In genomic region chr1:93157566-93157965, GRCm38 (mm10) we compare ENCODE assay signal across 19 mouse cellular contexts. TPM values are rescaled to one million over a fixed set of nuclear protein-coding genes. Genes with fewer than 3 reads are reported as not detected.
DNase-seq lines count a peak whose midpoint lies in the region; ATAC-seq lines count a peak whose summit lies in the region.
"Had no signal": no experiment of that assay in that cellular context is flagged by ENCODE, and none has a peak within 500 bp of the region (broad histone marks: within the 10 kb centered on the region; RNA-seq: fewer than 3 reads in every experiment).

No protein-coding gene starts in this region.

- no peaks in the 10 kb centered on the region for H3K27me3 ChIP-seq in lung, embryonic 15.5 days
- H3K27me3 ChIP-seq in stomach, embryonic 16.5 days (ENCODE audit: control insufficient read depth, insufficient read depth, low read length): no peaks in the 10 kb centered on the region
- no peaks in the 10 kb centered on the region for H3K27me3 ChIP-seq in hindbrain, embryonic 12.5 days
- no peaks in the 10 kb centered on the region for H3K27me3 ChIP-seq in hindbrain, embryonic 16.5 days (replicated peaks; ENCODE audit: control insufficient read depth, insufficient read depth, low read length)
- H3K27me3 ChIP-seq: neural tube, embryonic 12.5 days; stomach, embryonic 15.5 days had no signal

- no peaks in the 10 kb centered on the region for H3K9me3 ChIP-seq in lung, embryonic 15.5 days
- H3K9me3 ChIP-seq in stomach, embryonic 16.5 days (replicated peaks; ENCODE audit: control insufficient read depth, low read length): no peaks in the 10 kb centered on the region
- no peaks in the 10 kb centered on the region for H3K9me3 ChIP-seq in hindbrain, embryonic 12.5 days (replicated peaks)
- H3K9me3 ChIP-seq in hindbrain, embryonic 16.5 days (ENCODE audit: control insufficient read depth, low read length): no peaks in the 10 kb centered on the region
- H3K9me3 ChIP-seq: midbrain, embryonic 10.5 days; neural tube, embryonic 12.5 days; stomach, embryonic 15.5 days had no signal

- H3K36me3 ChIP-seq in lung, embryonic 15.5 days: no peaks in the 10 kb centered on the region
- H3K36me3 ChIP-seq in stomach, embryonic 16.5 days (ENCODE audit: control insufficient read depth, insufficient read depth, low read length): no peaks in the 10 kb centered on the region
- no peaks in the 10 kb centered on the region for H3K36me3 ChIP-seq in hindbrain, embryonic 12.5 days
- H3K36me3 ChIP-seq in hindbrain, embryonic 16.5 days (ENCODE audit: control insufficient read depth, insufficient read depth, low read length): no peaks in the 10 kb centered on the region
- H3K36me3 ChIP-seq: midbrain, embryonic 10.5 days; neural tube, embryonic 12.5 days; stomach, embryonic 15.5 days had no signal

- peak; percentile 29 to 35 for DNase-seq in urinary bladder, adult 18-20 months (ENCODE audit: low spot score in 2 of 2)
- no peak for DNase-seq in urinary bladder, postnatal 25 days (ENCODE audit: low spot score)
- peak; percentile 59 for DNase-seq in kidney, postnatal 10 days
- no peak for DNase-seq in ovary, postnatal 14 days (ENCODE audit: low spot score)
- DNase-seq: cerebellum, postnatal 36 days; gastrocnemius, postnatal 25 days; thymus, postnatal 25 days had no signal

- WGBS in lung, embryonic 15.5 days: 48% methylated on average over 4 of the region's 4 CpGs
- 75% methylated on average over 4 of the region's 4 CpGs for WGBS in stomach, embryonic 16.5 days
- WGBS in hindbrain, embryonic 12.5 days: 76% methylated on average over 4 of the region's 4 CpGs
- WGBS in hindbrain, embryonic 16.5 days: 85% methylated on average over 4 of the region's 4 CpGs

- peak overlapping the region; percentile 75 for H3K27ac ChIP-seq in lung, embryonic 15.5 days
- H3K27ac ChIP-seq in stomach, embryonic 16.5 days (ENCODE audit: low read length): peak overlapping the region; percentile 40; the same call in 1 of the 2 replicates
- no peak overlapping the region for H3K27ac ChIP-seq in hindbrain, embryonic 12.5 days
- no peak overlapping the region for H3K27ac ChIP-seq in hindbrain, embryonic 16.5 days (ENCODE audit: low read depth, low read length)
- H3K27ac ChIP-seq: hindbrain, embryonic 14.5 days; midbrain, embryonic 10.5 days; neural tube, embryonic 12.5 days; stomach, embryonic 15.5 days had no signal

- H3K4me1 ChIP-seq in lung, embryonic 15.5 days: peaks cover 33% of the 10 kb centered on the region
- H3K4me1 ChIP-seq in stomach, embryonic 16.5 days (ENCODE audit: control insufficient read depth, insufficient read depth, low read length): no peaks in the 10 kb centered on the region; the same call in 1 of the 2 replicates
- no peaks in the 10 kb centered on the region for H3K4me1 ChIP-seq in hindbrain, embryonic 12.5 days
- H3K4me1 ChIP-seq in hindbrain, embryonic 16.5 days (ENCODE audit: control insufficient read depth, insufficient read depth, low read depth, low read length): no peaks in the 10 kb centered on the region
- H3K4me1 ChIP-seq: neural tube, embryonic 12.5 days had no signal

- peak overlapping the region; percentile 42 for H3K4me2 ChIP-seq in lung, embryonic 15.5 days
- H3K4me2 ChIP-seq in stomach, embryonic 16.5 days (ENCODE audit: low read depth, low read length): no peak overlapping the region
- no peak overlapping the region for H3K4me2 ChIP-seq in hindbrain, embryonic 12.5 days (replicated peaks)
- H3K4me2 ChIP-seq in hindbrain, embryonic 16.5 days (ENCODE audit: low read length): no peak overlapping the region
- H3K4me2 ChIP-seq: hindbrain, embryonic 14.5 days; neural tube, embryonic 12.5 days; stomach, embryonic 15.5 days had no signal

- ATAC-seq in lung, embryonic 15.5 days (ENCODE audit: borderline replicate concordance, extremely low read depth, low FRiP score, low TSS enrichment): no peak
- ATAC-seq in stomach, embryonic 16.5 days (ENCODE audit: insufficient read depth, low FRiP score): no peak
- ATAC-seq in hindbrain, embryonic 12.5 days (ENCODE audit: low FRiP score): no peak
- ATAC-seq in hindbrain, embryonic 16.5 days: no peak

- no peak overlapping the region for H3K9ac ChIP-seq in lung, embryonic 15.5 days
- H3K9ac ChIP-seq in stomach, embryonic 16.5 days (ENCODE audit: low read length): no peak overlapping the region
- H3K9ac ChIP-seq in hindbrain, embryonic 12.5 days: no peak overlapping the region
- no peak overlapping the region for H3K9ac ChIP-seq in hindbrain, embryonic 16.5 days (ENCODE audit: low read depth, low read length)
- H3K9ac ChIP-seq: hindbrain, embryonic 14.5 days; neural tube, embryonic 12.5 days; stomach, embryonic 15.5 days had no signal

- H3K4me3 ChIP-seq in lung, embryonic 15.5 days: no peak overlapping the region
- H3K4me3 ChIP-seq in stomach, embryonic 16.5 days (replicated peaks; ENCODE audit: low read length): no peak overlapping the region
- H3K4me3 ChIP-seq in hindbrain, embryonic 12.5 days: no peak overlapping the region
- no peak overlapping the region for H3K4me3 ChIP-seq in hindbrain, embryonic 16.5 days (ENCODE audit: low read length)
- H3K4me3 ChIP-seq: midbrain, embryonic 10.5 days; neural tube, embryonic 12.5 days; stomach, embryonic 15.5 days had no signal

RNA-seq across cellular contexts. Expression of gene 2310007B03Rik, which starts 3.2 kb away (rescaled TPM):
- 14.1 and 16.7 TPM in 2 replicates for polyA plus RNA-seq in lung, embryonic 15.5 days (2015; fragmentation: Nextera tagmentation; extraction: Ambion mirVana)
- 17.7 and 32.8 TPM in 2 replicates for polyA plus RNA-seq in stomach, embryonic 16.5 days (2015; fragmentation: Nextera tagmentation; extraction: Ambion mirVana)
- polyA plus RNA-seq in hindbrain, embryonic 12.5 days (2016; fragmentation: Nextera tagmentation; extraction: Ambion mirVana): 0.35 and 0.41 TPM in 2 replicates
- 0.40 and 0.54 TPM in 2 replicates for polyA plus RNA-seq in hindbrain, embryonic 16.5 days (2015; fragmentation: Nextera tagmentation; extraction: Ambion mirVana)
- polyA plus RNA-seq: frontal cortex, adult 2 months; spleen, adult 2 months had no signal

RNA-seq across cellular contexts. Expression of gene Crocc2, which starts 11.0 kb away (rescaled TPM):
- 3.2 and 3.7 TPM in 2 replicates for polyA plus RNA-seq in lung, embryonic 15.5 days (2015; fragmentation: Nextera tagmentation; extraction: Ambion mirVana)
- 0.18 and 0.24 TPM in 2 replicates for polyA plus RNA-seq in stomach, embryonic 16.5 days (2015; fragmentation: Nextera tagmentation; extraction: Ambion mirVana)
- polyA plus RNA-seq in hindbrain, embryonic 12.5 days (2016; fragmentation: Nextera tagmentation; extraction: Ambion mirVana): 0.44 and 0.45 TPM in 2 replicates
- polyA plus RNA-seq in hindbrain, embryonic 16.5 days (2015; fragmentation: Nextera tagmentation; extraction: Ambion mirVana): 0.43 and 0.51 TPM in 2 replicates

RNA-seq across cellular contexts. Expression of gene Agxt, which starts 22.5 kb away (rescaled TPM):
- polyA plus RNA-seq in lung, embryonic 15.5 days (2015; fragmentation: Nextera tagmentation; extraction: Ambion mirVana): not detected in 2 replicates
- polyA plus RNA-seq in stomach, embryonic 16.5 days (2015; fragmentation: Nextera tagmentation; extraction: Ambion mirVana): 0.47 and 0.53 TPM in 2 replicates
- not detected in 2 replicates for polyA plus RNA-seq in hindbrain, embryonic 12.5 days (2016; fragmentation: Nextera tagmentation; extraction: Ambion mirVana)
- polyA plus RNA-seq in hindbrain, embryonic 16.5 days (2015; fragmentation: Nextera tagmentation; extraction: Ambion mirVana): not detected in 2 replicates
- polyA plus RNA-seq: embryonic facial prominence, embryonic 11.5 days; frontal cortex, adult 2 months; hindbrain, embryonic 14.5 days; limb, embryonic 14.5 days; midbrain, embryonic 10.5 days; neural tube, embryonic 12.5 days; spleen, adult 2 months had no signal

RNA-seq across cellular contexts. Expression of gene Kif1a, which starts 55.8 kb away (rescaled TPM):
- polyA plus RNA-seq in lung, embryonic 15.5 days (2015; fragmentation: Nextera tagmentation; extraction: Ambion mirVana): 6.5 and 10.8 TPM in 2 replicates
- 10.6 and 16.5 TPM in 2 replicates for polyA plus RNA-seq in stomach, embryonic 16.5 days (2015; fragmentation: Nextera tagmentation; extraction: Ambion mirVana)
- 145 and 146 TPM in 2 replicates for polyA plus RNA-seq in hindbrain, embryonic 12.5 days (2016; fragmentation: Nextera tagmentation; extraction: Ambion mirVana)
- 497 and 573 TPM in 2 replicates for polyA plus RNA-seq in hindbrain, embryonic 16.5 days (2015; fragmentation: Nextera tagmentation; extraction: Ambion mirVana)

Comparison
In these comparisons a context has a peak if more than half of its experiments do, and no peak if none do; other contexts are left out.
1. DNase-seq: peak in urinary bladder, adult 18-20 months (2 of 2) and kidney, postnatal 10 days (single experiment); none in urinary bladder, postnatal 25 days (single experiment) and ovary, postnatal 14 days (single experiment).
2. H3K27ac ChIP-seq: peak in lung, embryonic 15.5 days (single experiment) and stomach, embryonic 16.5 days (single experiment); none in hindbrain, embryonic 12.5 days (single experiment) and hindbrain, embryonic 16.5 days (single experiment).